Mouse (Mus musculus): ENCODE measurements at regions not wholly inside any gene's neighbourhood (a gene's known extent, or its start where the extent isn't known, plus 50 kb on each side); places are given as distances from the start of the nearest gene placed in this dataset.

GRCm38 (mm10) chr2:161237280-161237819, 128.5 kb upstream of the Chd6 start:
- peak; percentile 82 for ATAC-seq (ENCODE audit: insufficient number of reproducible peaks, low FRiP score, low TSS enrichment, low read depth)
- whole genome bisulfite sequencing: 35% methylated on average over 9 of the region's 9 CpGs
- H3K4me1 ChIP-seq (ENCODE audit: control insufficient read depth, insufficient read depth, low read length): no peaks in the 10 kb centered on the region
- no peak overlapping the region for H3K4me2 ChIP-seq (ENCODE audit: low read depth, severe bottlenecking)
- peak; percentile 51 for DNase-seq (ENCODE audit: low spot score)
- no peaks in the 10 kb centered on the region for H3K27me3 ChIP-seq (ENCODE audit: control insufficient read depth, insufficient read depth, low read length)
- H3K36me3 ChIP-seq (ENCODE audit: control insufficient read depth, insufficient read depth, low read length): no peaks in the 10 kb centered on the region
- no peak overlapping the region for H3K4me3 ChIP-seq (ENCODE audit: low read depth, low read length)
- no peaks in the 10 kb centered on the region for H3K9me3 ChIP-seq (ENCODE audit: control insufficient read depth, low read length)
- no peak overlapping the region for H3K9ac ChIP-seq (ENCODE audit: low read length)
- H3K27ac ChIP-seq (replicated peaks; ENCODE audit: low read depth, low read length): no peak overlapping the region

GRCm38 (mm10) chr2:161233155-161233741, 124.4 kb upstream of the Chd6 start:
- Histone ChIP-seq H3K9me3 (ENCODE audit: control insufficient read depth, low read length) (no peaks in the 10 kb centered on the region), H3K4me2 (ENCODE audit: low read depth, severe bottlenecking) (no peak overlapping the region), H3K27me3 (ENCODE audit: control insufficient read depth, insufficient read depth, low read length) (no peaks in the 10 kb centered on the region), H3K4me1 (ENCODE audit: control insufficient read depth, insufficient read depth, low read length) (no peaks in the 10 kb centered on the region), H3K36me3 (ENCODE audit: control insufficient read depth, insufficient read depth, low read length) (no peaks in the 10 kb centered on the region), H3K27ac (replicated peaks; ENCODE audit: low read depth, low read length) (no peak overlapping the region), H3K9ac (ENCODE audit: low read length) (no peak overlapping the region), H3K4me3 (ENCODE audit: low read depth, low read length) (no peak overlapping the region)
- WGBS: 84% methylated on average over 9 of the region's 9 CpGs
- DNase-seq (ENCODE audit: low spot score) (no peak), ATAC-seq (ENCODE audit: insufficient number of reproducible peaks, low FRiP score, low TSS enrichment, low read depth) (no peak)

GRCm38 (mm10) chr2:161231405-161231804, 122.5 kb upstream of the Chd6 start:
- Histone ChIP-seq H3K9me3 (ENCODE audit: control insufficient read depth, low read length) (no peaks in the 10 kb centered on the region), H3K36me3 (ENCODE audit: control insufficient read depth, insufficient read depth, low read length) (no peaks in the 10 kb centered on the region), H3K9ac (ENCODE audit: low read length) (no peak overlapping the region), H3K27ac (replicated peaks; ENCODE audit: low read depth, low read length) (no peak overlapping the region), H3K4me1 (ENCODE audit: control insufficient read depth, insufficient read depth, low read length) (no peaks in the 10 kb centered on the region), H3K27me3 (ENCODE audit: control insufficient read depth, insufficient read depth, low read length) (no peaks in the 10 kb centered on the region), H3K4me2 (ENCODE audit: low read depth, severe bottlenecking) (no peak overlapping the region), H3K4me3 (ENCODE audit: low read depth, low read length) (no peak overlapping the region)
- ATAC-seq (ENCODE audit: insufficient number of reproducible peaks, low FRiP score, low TSS enrichment, low read depth): no peak
- WGBS: 65% methylated on average over 4 of the region's 4 CpGs
- no peak for DNase-seq (ENCODE audit: low spot score)

GRCm38 (mm10) chr2:161215736-161216135, 106.9 kb upstream of the Chd6 start:
- Histone ChIP-seq H3K27ac (replicated peaks; ENCODE audit: low read depth, low read length) (no peak overlapping the region), H3K36me3 (ENCODE audit: control insufficient read depth, insufficient read depth, low read length) (no peaks in the 10 kb centered on the region), H3K9ac (ENCODE audit: low read length) (no peak overlapping the region), H3K4me3 (ENCODE audit: low read depth, low read length) (no peak overlapping the region), H3K9me3 (ENCODE audit: control insufficient read depth, low read length) (no peaks in the 10 kb centered on the region), H3K4me1 (ENCODE audit: control insufficient read depth, insufficient read depth, low read length) (no peaks in the 10 kb centered on the region), H3K4me2 (ENCODE audit: low read depth, severe bottlenecking) (no peak overlapping the region), H3K27me3 (ENCODE audit: control insufficient read depth, insufficient read depth, low read length) (no peaks in the 10 kb centered on the region)
- no peak for DNase-seq (ENCODE audit: low spot score)
- no peak for ATAC-seq (ENCODE audit: insufficient number of reproducible peaks, low FRiP score, low TSS enrichment, low read depth)
- 80% methylated on average over 8 of the region's 8 CpGs for WGBS

- Histone ChIP-seq H3K27ac (replicated peaks; ENCODE audit: low read depth, low read length) (no peak overlapping the region), H3K4me3 (ENCODE audit: low read depth, low read length) (no peak overlapping the region), H3K27me3 (ENCODE audit: control insufficient read depth, insufficient read depth, low read length) (no peaks in the 10 kb centered on the region), H3K9me3 (ENCODE audit: control insufficient read depth, low read length) (no peaks in the 10 kb centered on the region), H3K4me2 (ENCODE audit: low read depth, severe bottlenecking) (no peak overlapping the region), H3K4me1 (ENCODE audit: control insufficient read depth, insufficient read depth, low read length) (no peaks in the 10 kb centered on the region), H3K36me3 (ENCODE audit: control insufficient read depth, insufficient read depth, low read length) (no peaks in the 10 kb centered on the region), H3K9ac (ENCODE audit: low read length) (no peak overlapping the region)
- 24% methylated on average over 15 of the region's 15 CpGs for WGBS
- ATAC-seq (ENCODE audit: insufficient number of reproducible peaks, low FRiP score, low TSS enrichment, low read depth) (peak; percentile 71), DNase-seq (ENCODE audit: low spot score) (peak; percentile 89)
These were observed 106.0 kb upstream of the Chd6 start for GRCm38 (mm10) chr2:161214681-161215458.

GRCm38 (mm10) chr2:161212322-161212882, 103.5 kb upstream of the Chd6 start:
- DNase-seq (ENCODE audit: low spot score): no peak
- H3K4me3 ChIP-seq (ENCODE audit: low read depth, low read length): no peak overlapping the region
- no peak for ATAC-seq (ENCODE audit: insufficient number of reproducible peaks, low FRiP score, low TSS enrichment, low read depth)
- no peak overlapping the region for H3K4me2 ChIP-seq (ENCODE audit: low read depth, severe bottlenecking)
- no peaks in the 10 kb centered on the region for H3K4me1 ChIP-seq (ENCODE audit: control insufficient read depth, insufficient read depth, low read length)
- no peaks in the 10 kb centered on the region for H3K9me3 ChIP-seq (ENCODE audit: control insufficient read depth, low read length)
- no peak overlapping the region for H3K9ac ChIP-seq (ENCODE audit: low read length)
- WGBS: 79% methylated on average over 13 of the region's 13 CpGs
- H3K36me3 ChIP-seq (ENCODE audit: control insufficient read depth, insufficient read depth, low read length): no peaks in the 10 kb centered on the region
- no peaks in the 10 kb centered on the region for H3K27me3 ChIP-seq (ENCODE audit: control insufficient read depth, insufficient read depth, low read length)
- no peak overlapping the region for H3K27ac ChIP-seq (replicated peaks; ENCODE audit: low read depth, low read length)

GRCm38 (mm10) chr2:161196713-161197372, 88.0 kb upstream of the Chd6 start:
- H3K9ac ChIP-seq (ENCODE audit: low read length): no peak overlapping the region
- H3K27me3 ChIP-seq (ENCODE audit: control insufficient read depth, insufficient read depth, low read length): no peaks in the 10 kb centered on the region
- DNase-seq (ENCODE audit: low spot score) (no peak), ATAC-seq (ENCODE audit: insufficient number of reproducible peaks, low FRiP score, low TSS enrichment, low read depth) (no peak)
- WGBS: 94% methylated on average over 7 of the region's 7 CpGs
- no peak overlapping the region for H3K4me2 ChIP-seq (ENCODE audit: low read depth, severe bottlenecking)
- H3K27ac ChIP-seq (replicated peaks; ENCODE audit: low read depth, low read length): no peak overlapping the region
- no peaks in the 10 kb centered on the region for H3K4me1 ChIP-seq (ENCODE audit: control insufficient read depth, insufficient read depth, low read length)
- H3K4me3 ChIP-seq (ENCODE audit: low read depth, low read length): no peak overlapping the region
- no peaks in the 10 kb centered on the region for H3K36me3 ChIP-seq (ENCODE audit: control insufficient read depth, insufficient read depth, low read length)
- H3K9me3 ChIP-seq (ENCODE audit: control insufficient read depth, low read length): no peaks in the 10 kb centered on the region

GRCm38 (mm10) chr2:161187516-161187915, 78.6 kb upstream of the Chd6 start:
- no peak for ATAC-seq (ENCODE audit: insufficient number of reproducible peaks, low FRiP score, low TSS enrichment, low read depth)
- no peak overlapping the region for H3K4me2 ChIP-seq (ENCODE audit: low read depth, severe bottlenecking)
- H3K9me3 ChIP-seq (ENCODE audit: control insufficient read depth, low read length): no peaks in the 10 kb centered on the region
- H3K9ac ChIP-seq (ENCODE audit: low read length): no peak overlapping the region
- DNase-seq (ENCODE audit: low spot score): no peak
- H3K27ac ChIP-seq (replicated peaks; ENCODE audit: low read depth, low read length): no peak overlapping the region
- H3K4me3 ChIP-seq (ENCODE audit: low read depth, low read length): no peak overlapping the region
- no peaks in the 10 kb centered on the region for H3K4me1 ChIP-seq (ENCODE audit: control insufficient read depth, insufficient read depth, low read length)
- H3K36me3 ChIP-seq (ENCODE audit: control insufficient read depth, insufficient read depth, low read length): no peaks in the 10 kb centered on the region
- WGBS: 61% methylated on average over 1 of the region's 1 CpGs
- H3K27me3 ChIP-seq (ENCODE audit: control insufficient read depth, insufficient read depth, low read length): no peaks in the 10 kb centered on the region
